Mouse (Mus musculus): ENCODE measurements around the gene Ptpn14. TPM values are rescaled to one million over a fixed set of nuclear protein-coding genes. Genes with fewer than 3 reads are reported as not detected.

Gene Ptpn14
- total RNA-seq, 2 experiments from 2014 or later: 14.5 to 14.8 TPM

DNA sequence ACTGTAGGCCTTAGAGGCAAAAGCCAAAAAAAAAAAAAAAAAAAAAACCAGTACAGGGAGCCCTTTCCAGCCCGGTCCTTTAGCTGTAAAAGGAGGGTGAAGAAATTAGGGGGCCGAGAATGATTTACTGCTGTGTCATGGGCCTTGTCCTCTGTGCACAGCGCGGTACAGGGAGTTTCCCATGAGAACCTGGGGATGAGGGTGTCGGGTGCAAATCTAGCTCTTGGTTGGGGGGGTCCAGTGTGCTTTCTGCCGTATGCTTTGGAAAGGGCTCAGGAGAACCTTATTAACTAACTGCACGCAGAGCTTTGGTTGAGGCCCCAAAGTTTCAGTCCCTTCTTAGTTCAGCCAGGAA lies 29.0 kb downstream of the Ptpn14 start:
- DNase-seq (ENCODE audit: low spot score in 2 of 2): no peak
- H3K27ac ChIP-seq: peak overlapping the region; percentile 73
- no peak for TF ChIP-seq CTCF (conservative IDR thresholded peaks at IDR 0.05)
- H3K4me3 ChIP-seq: no peak overlapping the region

DNA sequence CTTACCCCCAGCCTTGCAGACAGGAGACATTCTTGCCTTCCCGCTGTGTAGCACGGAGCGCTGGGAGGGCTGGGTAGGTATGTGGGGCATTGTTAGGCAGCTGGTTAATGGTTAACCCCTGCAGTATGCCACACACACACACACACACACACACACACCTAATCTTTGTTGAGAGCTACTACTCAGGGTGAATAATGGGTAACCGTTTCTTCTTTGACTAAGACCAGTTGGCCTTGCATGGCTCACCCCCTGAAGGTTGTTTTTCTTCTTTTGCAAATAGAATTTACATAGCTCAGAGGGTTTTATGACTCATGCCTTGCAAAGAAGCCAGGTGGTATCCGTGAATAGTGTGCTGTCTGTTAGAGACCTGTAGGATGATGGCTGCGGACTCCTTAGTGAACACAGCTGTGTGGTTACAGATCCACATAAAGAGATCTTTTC lies 33.5 kb downstream of the Ptpn14 start:
- Histone ChIP-seq H3K27ac (no peak overlapping the region), H3K4me3 (no peak overlapping the region)
- no peak for TF ChIP-seq CTCF (conservative IDR thresholded peaks at IDR 0.05)
- no peak for DNase-seq (ENCODE audit: low spot score in 2 of 2)

GRCm38 (mm10) chr1:189764258-189764657 lies 36.2 kb downstream of the Ptpn14 start:
- H3K4me3 ChIP-seq: no peak overlapping the region
- no peak for DNase-seq (ENCODE audit: low spot score in 2 of 2)
- H3K27ac ChIP-seq: no peak overlapping the region
- no peak for TF ChIP-seq CTCF (conservative IDR thresholded peaks at IDR 0.05)

DNA sequence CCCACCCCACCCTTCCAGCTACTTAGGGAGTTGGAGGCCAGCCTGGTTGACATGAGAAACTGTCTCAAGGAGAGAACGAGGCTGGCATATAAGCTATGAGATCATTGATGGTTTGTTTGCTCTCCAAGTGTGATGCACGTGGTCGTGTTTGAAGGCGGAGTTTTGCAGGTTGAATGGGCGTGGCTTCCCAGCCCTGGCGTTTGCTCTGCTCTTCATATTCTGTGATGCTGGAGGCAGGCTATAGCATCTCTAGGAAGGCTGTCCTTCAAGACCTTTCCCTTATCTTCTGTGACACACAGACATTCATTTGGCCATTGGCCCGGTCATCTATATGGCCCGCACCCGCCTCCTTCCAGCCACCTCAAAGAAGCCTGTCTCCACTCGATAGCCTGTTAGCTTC lies 39.1 kb downstream of the Ptpn14 start:
- no peak overlapping the region for H3K27ac ChIP-seq
- TF ChIP-seq CTCF (conservative IDR thresholded peaks at IDR 0.05): no peak
- H3K4me3 ChIP-seq: no peak overlapping the region
- DNase-seq (ENCODE audit: low spot score in 2 of 2): no peak

- Histone ChIP-seq H3K27ac (no peak overlapping the region), H3K4me3 (no peak overlapping the region)
- TF ChIP-seq CTCF (conservative IDR thresholded peaks at IDR 0.05): no peak
- DNase-seq (ENCODE audit: low spot score in 2 of 2): no peak
Observed at GRCm38 (mm10) chr1:189767910-189768309, 39.8 kb downstream of the Ptpn14 start.

GRCm38 (mm10) chr1:189770516-189770915 lies 42.4 kb downstream of the Ptpn14 start:
- no peak for DNase-seq (ENCODE audit: low spot score in 2 of 2)
- H3K4me3 ChIP-seq: no peak overlapping the region
- no peak overlapping the region for H3K27ac ChIP-seq
- TF ChIP-seq CTCF (conservative IDR thresholded peaks at IDR 0.05): no peak

GRCm38 (mm10) chr1:189772707-189773106 lies 44.6 kb downstream of the Ptpn14 start:
- TF ChIP-seq CTCF (conservative IDR thresholded peaks at IDR 0.05): no peak
- no peak overlapping the region for H3K27ac ChIP-seq
- H3K4me3 ChIP-seq: no peak overlapping the region
- DNase-seq (ENCODE audit: low spot score in 2 of 2): no peak

DNA sequence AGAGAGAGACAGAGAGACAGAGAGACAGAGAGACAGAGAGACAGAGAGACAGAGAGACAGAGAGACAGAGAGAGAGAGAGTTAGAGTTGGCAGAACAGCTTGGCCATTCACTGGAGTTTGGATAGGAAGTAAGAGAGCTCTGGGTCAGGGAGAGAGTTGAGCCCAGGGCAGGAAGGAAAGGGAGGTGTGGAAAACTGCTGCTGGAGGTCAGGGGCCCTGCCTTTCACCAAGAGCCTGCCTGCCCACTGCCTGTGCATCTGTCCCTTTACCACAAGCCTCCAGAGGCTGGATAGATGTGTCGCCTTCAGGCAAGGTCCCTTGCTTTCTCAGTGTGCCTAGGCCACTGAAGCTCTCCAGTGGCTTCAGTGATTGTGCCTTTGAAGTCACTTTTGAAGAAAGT lies 46.7 kb downstream of the Ptpn14 start:
- no peak for TF ChIP-seq CTCF (conservative IDR thresholded peaks at IDR 0.05)
- Histone ChIP-seq H3K4me3 (no peak overlapping the region), H3K27ac (no peak overlapping the region)
- no peak for DNase-seq (ENCODE audit: low spot score in 2 of 2)

DNA sequence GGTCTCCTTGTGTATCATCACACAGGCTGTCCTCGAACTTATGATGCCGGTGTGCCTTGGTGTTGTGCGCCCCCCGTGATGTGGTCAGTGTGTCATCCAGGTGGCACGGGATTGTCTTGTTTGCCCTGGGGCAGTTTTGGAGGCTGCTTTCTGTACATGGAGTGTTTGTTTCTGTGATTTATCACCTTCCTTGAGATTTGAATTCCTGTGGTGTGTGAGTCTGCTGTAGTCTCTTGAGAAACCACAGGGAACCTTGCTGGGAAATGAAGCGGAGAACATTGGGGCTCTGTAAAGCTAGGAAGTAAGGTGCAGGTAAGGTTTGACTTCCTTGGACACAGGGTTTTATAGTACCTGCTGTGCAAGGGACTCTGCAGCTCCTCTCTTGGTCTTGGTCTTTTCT lies 49.1 kb downstream of the Ptpn14 start:
- Histone ChIP-seq H3K27ac (no peak overlapping the region), H3K4me3 (no peak overlapping the region)
- no peak for DNase-seq (ENCODE audit: low spot score in 2 of 2)
- TF ChIP-seq CTCF (conservative IDR thresholded peaks at IDR 0.05): no peak

GRCm38 (mm10) chr1:189778343-189778742 lies 50.3 kb downstream of the Ptpn14 start:
- Histone ChIP-seq H3K4me3 (no peak overlapping the region), H3K27ac (no peak overlapping the region)
- TF ChIP-seq CTCF (conservative IDR thresholded peaks at IDR 0.05): no peak
- DNase-seq (ENCODE audit: low spot score in 2 of 2): no peak

DNA sequence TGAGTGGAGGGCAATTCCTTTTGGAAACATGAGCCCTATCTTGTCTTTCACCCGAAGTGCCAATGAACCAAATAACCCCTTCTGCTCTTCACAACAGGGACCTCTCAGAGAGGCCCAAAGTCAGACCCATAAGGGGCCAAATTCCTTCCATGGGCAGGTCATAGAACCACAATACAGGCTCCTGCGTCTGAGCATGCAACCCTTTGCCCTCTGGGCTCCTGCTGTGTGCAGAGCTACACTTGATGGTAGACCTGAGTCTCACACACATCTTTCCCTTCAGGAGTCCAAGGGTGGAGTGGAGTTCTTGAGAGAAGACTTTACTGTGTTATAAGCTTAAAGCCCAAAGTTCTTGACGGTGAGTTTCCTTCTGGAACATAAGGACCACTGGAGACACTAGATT lies 51.2 kb downstream of the Ptpn14 start:
- TF ChIP-seq CTCF (conservative IDR thresholded peaks at IDR 0.05): no peak
- H3K27ac ChIP-seq: no peak overlapping the region
- DNase-seq (ENCODE audit: low spot score in 2 of 2): no peak
- H3K4me3 ChIP-seq: no peak overlapping the region

DNA sequence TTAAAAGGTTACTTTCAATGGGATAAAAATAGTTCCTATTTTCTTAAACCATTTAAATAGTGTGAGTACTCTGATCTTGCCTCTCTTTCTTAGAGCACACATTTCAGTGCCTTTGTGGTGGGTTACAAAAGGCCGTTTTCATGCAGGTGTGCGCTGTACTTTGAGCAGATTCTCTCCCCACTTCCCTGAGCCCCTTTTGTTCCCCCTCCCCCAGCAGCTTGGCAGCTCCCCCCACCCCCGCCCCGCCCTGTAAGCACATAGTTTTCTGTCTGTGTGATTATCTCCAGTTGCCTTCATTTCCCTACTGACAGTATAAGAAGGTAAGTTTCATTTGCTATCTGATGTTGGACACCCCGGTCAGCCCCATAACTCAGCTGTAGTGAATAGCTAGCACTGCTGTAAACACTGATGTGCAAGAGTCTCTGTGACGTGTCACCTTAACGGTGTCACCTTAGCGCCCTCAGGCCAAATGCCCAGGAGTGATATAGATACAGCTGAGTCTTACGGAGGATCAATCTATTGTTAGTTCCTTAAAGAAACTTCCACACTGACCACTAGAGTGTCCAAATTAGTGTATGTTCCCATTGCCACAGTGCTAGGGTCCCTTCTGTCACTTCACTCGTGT lies 53.8 kb downstream of the Ptpn14 start:
- H3K4me3 ChIP-seq: no peak overlapping the region
- no peak for TF ChIP-seq CTCF (conservative IDR thresholded peaks at IDR 0.05)
- H3K27ac ChIP-seq: no peak overlapping the region
- no peak for DNase-seq (ENCODE audit: low spot score in 2 of 2)

DNA sequence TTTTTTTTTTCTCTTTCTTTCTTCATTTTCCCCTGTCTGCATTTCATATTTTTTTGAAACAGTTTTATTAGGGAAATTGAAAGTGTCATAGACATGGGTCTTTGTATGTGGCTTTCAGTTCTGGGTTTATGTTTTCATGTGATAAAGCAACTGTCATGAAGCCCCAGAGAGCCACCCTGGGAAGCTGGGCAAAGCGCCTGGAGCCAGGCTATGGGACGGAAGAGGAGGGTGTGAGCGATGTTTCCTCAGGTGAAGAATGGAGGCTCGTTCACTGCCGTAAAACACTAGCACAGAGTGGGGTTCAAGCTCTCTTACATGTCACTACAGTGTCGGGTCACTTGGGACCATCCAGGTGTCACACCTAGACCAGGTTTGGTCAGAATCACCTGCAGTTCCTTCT lies 54.6 kb downstream of the Ptpn14 start:
- TF ChIP-seq CTCF (conservative IDR thresholded peaks at IDR 0.05): no peak
- H3K27ac ChIP-seq: no peak overlapping the region
- no peak overlapping the region for H3K4me3 ChIP-seq
- no peak for DNase-seq (ENCODE audit: low spot score in 2 of 2)

GRCm38 (mm10) chr1:189784503-189784902 lies 56.4 kb downstream of the Ptpn14 start:
- Histone ChIP-seq H3K4me3 (no peak overlapping the region), H3K27ac (no peak overlapping the region)
- DNase-seq (ENCODE audit: low spot score in 2 of 2): no peak
- TF ChIP-seq CTCF (conservative IDR thresholded peaks at IDR 0.05): no peak

All from layer of hippocampus, adult 2 months (tissue).